Mouse (Mus musculus) liver, embryonic 12.5 days (tissue): ENCODE results near the gene Slc7a5. TPM values are rescaled to one million over a fixed set of nuclear protein-coding genes. Genes with fewer than 3 reads are reported as not detected.
A peak's percentile ranks its signal among the peaks of the same experiment; 100 is the strongest.

ENCODE experiments used
- ATAC-seq: fragments of 200-750 bp; cut with Nextera tagmentation; 2 replicates; pipeline ENCODE4 v1.8.0; 2017; ENCODE audit warnings: moderate number of reproducible peaks, mild to moderate bottlenecking, moderate library complexity
- H3K27ac ChIP-seq: fragments of 300-500 bp; sonication (generic); 2 replicates; pipeline ENCODE4 v1.5.1; 2016; ENCODE audit warnings: mild to moderate bottlenecking
- H3K27me3 ChIP-seq: fragments of 300-500 bp; sonication (generic); replicated peaks from 2 replicates; pipeline ENCODE4 v1.6.1; 2016; ENCODE audit warnings: mild to moderate bottlenecking, moderate library complexity
- H3K36me3 ChIP-seq: fragments of 300-500 bp; sonication (generic); 2 replicates; pipeline ENCODE4 v1.6.1; 2016; ENCODE audit warnings: mild to moderate bottlenecking, moderate library complexity
- H3K4me1 ChIP-seq: fragments of 300-500 bp; sonication (generic); 2 replicates; pipeline ENCODE4 v1.6.1; 2016
- H3K4me2 ChIP-seq: fragments of 300-500 bp; sonication (generic); 2 replicates; pipeline ENCODE4 v1.6.1; 2016; ENCODE audit warnings: mild to moderate bottlenecking, moderate library complexity
- H3K4me3 ChIP-seq: fragments of 300-500 bp; sonication (generic); 2 replicates; pipeline ENCODE4 v1.5.1; 2016; ENCODE audit warnings: mild to moderate bottlenecking, moderate library complexity
- H3K9ac ChIP-seq: fragments of 300-500 bp; sonication (generic); 2 replicates; pipeline ENCODE4 v1.6.1; 2016; ENCODE audit warnings: mild to moderate bottlenecking, moderate library complexity
- H3K9me3 ChIP-seq: fragments of 300-500 bp; sonication (generic); replicated peaks from 2 replicates; pipeline ENCODE4 v1.6.1; 2016; ENCODE audit warnings: mild to moderate bottlenecking, moderate library complexity
- WGBS: fragments of 180-500 bp; shearing (Covaris S2); methylation state at CpG from one replicate; pipeline ENCODE4 v1.1.7; 2016; ENCODE audit not compliant: insufficient replicate concordance; 5-methylcytosine and 5-hydroxymethylcytosine counted together
- polyA plus RNA-seq: library from polyadenylated mRNA; unstranded; fragments of >200 nt; fragmentation: Nextera tagmentation; extraction: Ambion mirVana; gene quantifications from 2 replicates; pipeline ENCODE4 v1.2.1, GENCODE M21; 2016

Slc7a5 gene
- polyA plus RNA-seq, 1 experiment from 2014 or later = 52.6 TPM

DNA sequence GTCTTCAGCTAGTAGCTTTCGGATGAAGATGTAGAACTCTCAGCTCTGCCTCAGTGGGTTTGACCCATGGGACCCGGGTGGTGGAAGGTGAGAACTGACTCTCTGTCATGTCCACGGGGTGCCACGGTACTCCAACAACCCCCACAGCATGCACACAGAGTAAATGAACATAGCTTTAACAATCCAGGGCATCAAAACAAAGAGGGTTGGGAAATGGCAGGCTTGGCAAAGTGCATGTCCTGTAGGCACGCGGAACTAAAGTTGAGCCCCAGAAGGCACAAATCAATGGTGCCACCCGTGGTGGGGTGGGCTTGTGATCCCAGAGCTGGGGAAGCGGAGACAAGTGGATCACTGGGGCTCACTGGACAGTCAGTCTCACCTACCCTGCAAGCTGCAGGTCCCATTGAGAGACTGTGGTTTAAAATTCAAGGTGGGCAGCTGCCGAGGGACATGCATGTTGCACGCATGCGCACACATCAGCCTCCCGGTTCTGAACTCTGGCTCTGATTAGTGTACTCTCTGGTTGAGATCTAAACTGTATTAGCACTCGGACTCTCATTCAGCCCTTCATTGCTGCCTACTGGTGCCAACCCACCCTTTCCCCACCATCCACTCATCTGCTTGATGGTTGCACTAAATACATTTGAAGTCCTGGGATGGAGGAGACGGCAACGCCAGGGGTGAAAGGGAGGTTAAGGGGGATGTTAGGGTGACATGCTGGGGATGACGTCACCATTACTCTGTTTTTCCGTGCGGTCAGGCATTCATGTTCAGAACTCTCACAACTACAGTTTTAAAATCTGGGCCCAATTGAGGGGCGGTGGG is 41.0 kb upstream of the Slc7a5 start:
- ATAC-seq = no peak
- H3K4me1 ChIP-seq = peaks cover 62% of the 10 kb centered on the region
- H3K4me3 ChIP-seq = peak overlapping the region; percentile 58
- peaks cover 10% of the 10 kb centered on the region for H3K36me3 ChIP-seq
- no peaks in the 10 kb centered on the region for H3K9me3 ChIP-seq
- H3K9ac ChIP-seq = peak overlapping the region; percentile 78
- peak overlapping the region; percentile 87 for H3K4me2 ChIP-seq
- peak overlapping the region; percentile 92 for H3K27ac ChIP-seq
- peaks cover 7% of the 10 kb centered on the region; the same call in 1 of the 2 replicates for H3K27me3 ChIP-seq
- 53% methylated on average over 19 of the region's 19 CpGs for WGBS

DNA sequence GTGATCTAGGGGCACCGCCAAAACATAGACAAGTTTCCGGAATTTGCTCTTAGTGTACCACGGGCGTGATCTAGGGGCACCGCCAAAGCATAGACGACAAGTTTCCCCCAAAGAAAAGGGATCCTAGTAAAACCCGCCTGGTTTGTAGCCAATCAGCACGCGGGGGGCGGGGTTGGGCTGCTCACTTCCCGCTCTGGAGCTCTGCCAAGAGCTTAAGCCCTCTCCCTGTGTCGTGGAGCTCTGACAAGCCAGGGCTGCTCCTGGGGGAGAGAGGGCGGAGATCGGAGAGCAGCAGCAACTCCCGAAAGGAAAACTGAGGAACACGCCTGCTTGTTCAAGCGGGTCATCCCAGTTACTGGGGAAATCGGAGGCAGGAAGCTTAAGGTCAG is 40.3 kb upstream of the Slc7a5 start:
- Histone ChIP-seq H3K36me3 (peaks cover 2% of the 10 kb centered on the region), H3K27me3 (peaks cover 7% of the 10 kb centered on the region; the same call in 1 of the 2 replicates), H3K4me1 (peaks cover 54% of the 10 kb centered on the region), H3K4me2 (peak overlapping the region; percentile 87), H3K9me3 (no peaks in the 10 kb centered on the region), H3K27ac (peak overlapping the region; percentile 92), H3K4me3 (peak overlapping the region; percentile 58), H3K9ac (peak overlapping the region; percentile 78)
- peak; percentile 61 for ATAC-seq
- 1% methylated on average over 18 of the region's 18 CpGs for WGBS

DNA sequence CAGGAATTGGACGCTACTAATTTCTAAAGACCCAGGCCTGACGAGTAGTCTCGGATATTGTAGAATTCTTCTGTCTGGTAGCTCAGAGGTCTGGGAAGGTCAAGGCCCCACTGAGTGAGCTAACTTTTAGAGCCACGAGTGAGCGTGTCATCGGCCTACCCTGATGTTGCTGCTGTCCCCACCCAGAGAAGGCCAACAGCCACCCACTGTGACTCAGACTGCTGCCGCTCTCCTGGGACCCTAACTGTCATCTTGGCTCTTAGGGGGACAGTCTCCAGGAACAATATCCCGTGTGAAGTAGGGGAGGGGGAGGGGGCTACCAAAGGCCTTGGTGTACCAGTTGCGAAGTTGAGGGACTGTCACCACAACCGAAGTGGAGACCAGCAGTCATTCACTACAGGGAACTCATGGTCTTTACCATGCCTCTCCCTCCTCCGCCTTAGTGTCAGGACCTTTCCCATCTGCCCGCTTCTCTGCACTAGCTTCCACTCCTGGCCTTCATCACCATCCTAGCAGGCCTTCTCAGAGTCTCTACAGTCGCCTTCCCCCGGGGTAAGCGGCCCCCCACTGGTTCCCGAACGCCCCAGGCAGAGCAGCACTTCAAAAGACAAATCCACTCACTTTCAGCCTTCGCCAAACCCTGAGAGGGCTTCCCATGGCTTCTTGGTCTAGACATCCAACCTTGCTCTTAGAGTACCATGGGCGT is 39.7 kb upstream of the Slc7a5 start:
- Histone ChIP-seq H3K4me1 (peaks cover 49% of the 10 kb centered on the region), H3K27ac (peak overlapping the region; percentile 92), H3K4me3 (peak overlapping the region; percentile 58), H3K27me3 (peaks cover 9% of the 10 kb centered on the region), H3K4me2 (peak overlapping the region; percentile 87), H3K9ac (peak overlapping the region; percentile 78), H3K36me3 (no peaks in the 10 kb centered on the region), H3K9me3 (no peaks in the 10 kb centered on the region)
- 34% methylated on average over 19 of the region's 19 CpGs for WGBS
- ATAC-seq = no peak

DNA sequence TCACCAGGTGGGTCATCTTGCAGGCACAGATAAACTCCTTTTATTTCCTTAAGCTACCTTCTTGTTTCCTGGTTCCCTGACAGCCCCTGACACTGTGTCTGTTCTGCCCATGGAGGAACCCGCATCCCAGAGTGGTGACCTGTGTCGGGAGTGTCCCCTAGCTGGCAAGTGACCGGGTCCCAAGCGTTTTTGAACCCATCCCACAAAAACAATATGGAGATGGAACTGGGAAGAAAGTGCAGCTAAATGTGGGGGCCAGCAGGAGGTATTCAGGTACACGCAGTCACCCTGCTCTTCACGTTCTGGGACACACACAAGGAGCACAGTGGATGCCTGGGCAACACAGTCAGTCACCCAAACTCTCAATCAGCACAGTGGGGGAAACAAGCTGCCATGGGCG is 38.9 kb upstream of the Slc7a5 start:
- Histone ChIP-seq H3K4me3 (no peak overlapping the region), H3K4me2 (peak overlapping the region; percentile 87; the same call in 1 of the 2 replicates), H3K4me1 (peaks cover 40% of the 10 kb centered on the region), H3K36me3 (no peaks in the 10 kb centered on the region), H3K9me3 (no peaks in the 10 kb centered on the region), H3K9ac (no peak overlapping the region), H3K27me3 (peaks cover 17% of the 10 kb centered on the region), H3K27ac (no peak overlapping the region)
- ATAC-seq = no peak
- 76% methylated on average over 7 of the region's 7 CpGs for WGBS

DNA sequence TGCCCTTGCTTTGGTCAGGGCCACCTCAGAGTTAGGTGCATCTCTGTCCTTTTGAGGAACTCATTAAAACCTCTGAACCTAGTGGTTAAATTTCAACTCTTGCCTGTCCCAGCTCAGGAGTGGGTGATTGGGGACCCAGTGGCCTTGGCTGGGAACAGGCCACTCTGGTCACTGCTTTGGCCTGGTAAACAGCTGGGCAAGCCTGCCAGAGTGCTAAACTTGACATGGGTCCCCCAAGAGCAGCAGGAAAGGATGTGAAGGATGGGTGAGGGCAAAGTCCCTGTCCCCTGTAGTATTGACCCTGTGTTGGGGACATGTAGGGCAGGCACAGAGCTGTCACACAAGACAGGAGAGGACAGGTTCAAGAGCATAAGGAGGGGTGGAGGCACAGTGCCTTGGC is 37.3 kb upstream of the Slc7a5 start, which contains the start of gene Car5a:
TSS of gene Car5a (minus strand) at position 74 of the 400 bp plus-strand sequence.
- Histone ChIP-seq H3K4me2 (no peak within 1 kb of the TSS), H3K4me3 (no peak within 1 kb of the TSS), H3K9me3 (no peaks in the 10 kb centered on the region), H3K9ac (no peak within 1 kb of the TSS), H3K4me1 (peaks cover 38% of the 10 kb centered on the region), H3K36me3 (no peaks in the 10 kb centered on the region), H3K27ac (peak within 1 kb of the TSS; percentile 51; the same call in 1 of the 2 replicates), H3K27me3 (peaks cover 29% of the 10 kb centered on the region)
- ATAC-seq = no peak

DNA sequence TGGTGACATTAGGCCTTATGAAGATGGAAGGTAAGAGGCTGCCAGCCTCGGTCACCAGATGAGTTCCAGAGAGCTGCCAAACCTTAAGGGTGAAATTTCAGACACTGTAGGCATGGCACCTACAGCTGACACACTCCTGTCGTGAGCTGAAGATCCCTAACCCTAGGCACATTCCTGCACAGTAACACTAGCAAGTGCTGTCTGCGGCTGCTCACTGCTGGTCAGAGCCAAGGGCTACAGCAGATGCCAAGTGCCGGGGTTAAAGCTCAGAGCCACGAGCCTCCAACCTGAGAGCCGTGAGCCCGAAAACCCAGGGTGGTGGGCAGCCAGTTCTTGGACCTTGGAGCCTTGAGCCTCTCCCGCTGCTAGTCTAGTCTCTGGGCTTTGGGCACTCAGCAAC is 36.2 kb upstream of the Slc7a5 start:
- peaks cover 27% of the 10 kb centered on the region for H3K4me1 ChIP-seq
- no peaks in the 10 kb centered on the region for H3K36me3 ChIP-seq
- WGBS = 73% methylated on average over 8 of the region's 8 CpGs
- no peak for ATAC-seq
- no peak overlapping the region for H3K4me2 ChIP-seq
- H3K27ac ChIP-seq = no peak overlapping the region
- peaks cover 34% of the 10 kb centered on the region for H3K27me3 ChIP-seq
- H3K9me3 ChIP-seq = no peaks in the 10 kb centered on the region
- no peak overlapping the region for H3K9ac ChIP-seq
- no peak overlapping the region for H3K4me3 ChIP-seq

DNA sequence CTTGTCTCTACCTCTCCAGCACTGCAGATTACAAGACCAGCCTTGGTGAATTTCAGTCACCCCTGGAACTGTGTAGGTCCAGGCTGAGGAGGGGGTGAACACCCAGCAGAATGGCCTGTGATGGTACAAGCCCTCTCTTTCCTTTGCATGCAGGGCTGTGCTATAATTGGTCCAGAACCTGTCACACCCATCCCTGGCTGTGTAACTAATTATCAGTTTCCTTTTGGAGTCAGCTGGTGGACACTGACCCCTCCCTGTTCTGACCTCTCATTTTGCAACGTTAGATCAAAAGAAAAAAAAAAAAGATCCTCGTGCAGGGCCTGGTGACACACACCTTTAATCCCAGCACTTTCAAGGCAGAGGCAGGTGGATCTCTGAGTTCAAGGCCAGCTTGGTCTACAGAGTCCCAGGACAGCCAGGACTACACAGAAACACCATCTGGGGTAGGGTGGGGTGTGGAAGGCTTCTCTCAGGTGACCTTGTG is 35.6 kb upstream of the Slc7a5 start:
- peaks cover 21% of the 10 kb centered on the region for H3K4me1 ChIP-seq
- H3K4me3 ChIP-seq = no peak overlapping the region
- no peak overlapping the region for H3K27ac ChIP-seq
- ATAC-seq = no peak
- H3K9ac ChIP-seq = no peak overlapping the region
- H3K4me2 ChIP-seq = no peak overlapping the region
- H3K36me3 ChIP-seq = no peaks in the 10 kb centered on the region
- WGBS = 22% methylated on average over 2 of the region's 2 CpGs
- peaks cover 34% of the 10 kb centered on the region for H3K27me3 ChIP-seq
- no peaks in the 10 kb centered on the region for H3K9me3 ChIP-seq

DNA sequence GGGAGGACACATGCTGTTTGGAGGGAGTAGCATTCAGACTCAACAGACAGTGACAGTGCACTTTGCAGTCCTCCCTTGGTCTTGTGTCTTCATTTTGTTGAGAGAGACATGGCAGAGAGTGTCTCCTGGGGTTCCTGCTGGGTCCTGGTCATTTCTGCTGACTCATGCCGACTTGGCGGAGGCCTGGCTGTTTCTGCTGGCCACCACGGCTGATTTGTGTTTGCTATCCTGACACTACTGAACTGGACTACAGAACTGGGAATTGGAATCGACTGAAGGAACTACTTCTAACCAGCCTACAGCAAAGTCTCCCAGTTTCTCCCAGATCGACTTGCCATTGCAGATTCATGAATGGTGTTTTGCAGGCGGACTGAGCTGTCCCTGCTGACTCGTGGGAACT is 31.2 kb upstream of the Slc7a5 start:
- no peak for ATAC-seq
- no peak overlapping the region for H3K9ac ChIP-seq
- whole genome bisulfite sequencing = 65% methylated on average over 7 of the region's 7 CpGs
- H3K4me3 ChIP-seq = no peak overlapping the region
- no peak overlapping the region for H3K4me2 ChIP-seq
- peaks cover 34% of the 10 kb centered on the region for H3K27me3 ChIP-seq
- 0 out of 2 replicates have a peak, but pooled peaks cover 3% of the 10 kb centered on the region for H3K4me1 ChIP-seq
- H3K36me3 ChIP-seq = no peaks in the 10 kb centered on the region
- no peak overlapping the region for H3K27ac ChIP-seq
- no peaks in the 10 kb centered on the region for H3K9me3 ChIP-seq

DNA sequence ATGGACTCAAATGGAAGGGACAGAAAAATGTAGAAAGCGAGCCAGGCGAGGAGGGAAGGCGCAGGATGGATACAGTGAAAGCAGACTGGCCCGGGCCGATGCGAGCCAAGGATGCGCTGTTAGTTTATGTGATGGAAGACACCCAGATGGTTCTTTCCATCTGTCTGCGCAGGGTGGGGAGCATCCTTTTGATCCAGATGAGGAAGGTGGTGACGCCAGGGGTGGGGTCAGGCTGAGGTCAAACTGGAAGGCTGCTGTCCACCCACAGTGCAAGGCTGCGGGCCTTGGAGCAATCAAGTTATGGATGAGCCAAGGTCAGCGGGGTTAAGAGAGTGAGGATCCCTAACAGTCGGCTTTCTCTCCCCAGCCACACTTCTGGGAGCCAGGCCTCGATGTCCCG is 28.9 kb upstream of the Slc7a5 start:
- 67% methylated on average over 14 of the region's 14 CpGs for WGBS
- no peaks in the 10 kb centered on the region for H3K36me3 ChIP-seq
- H3K9me3 ChIP-seq = no peaks in the 10 kb centered on the region
- no peak overlapping the region for H3K9ac ChIP-seq
- ATAC-seq = no peak
- H3K27ac ChIP-seq = no peak overlapping the region
- no peak overlapping the region for H3K4me2 ChIP-seq
- H3K4me1 ChIP-seq = 0 out of 2 replicates have a peak, but pooled peaks cover 3% of the 10 kb centered on the region
- H3K27me3 ChIP-seq = peaks cover 24% of the 10 kb centered on the region; the same call in 1 of the 2 replicates
- no peak overlapping the region for H3K4me3 ChIP-seq

DNA sequence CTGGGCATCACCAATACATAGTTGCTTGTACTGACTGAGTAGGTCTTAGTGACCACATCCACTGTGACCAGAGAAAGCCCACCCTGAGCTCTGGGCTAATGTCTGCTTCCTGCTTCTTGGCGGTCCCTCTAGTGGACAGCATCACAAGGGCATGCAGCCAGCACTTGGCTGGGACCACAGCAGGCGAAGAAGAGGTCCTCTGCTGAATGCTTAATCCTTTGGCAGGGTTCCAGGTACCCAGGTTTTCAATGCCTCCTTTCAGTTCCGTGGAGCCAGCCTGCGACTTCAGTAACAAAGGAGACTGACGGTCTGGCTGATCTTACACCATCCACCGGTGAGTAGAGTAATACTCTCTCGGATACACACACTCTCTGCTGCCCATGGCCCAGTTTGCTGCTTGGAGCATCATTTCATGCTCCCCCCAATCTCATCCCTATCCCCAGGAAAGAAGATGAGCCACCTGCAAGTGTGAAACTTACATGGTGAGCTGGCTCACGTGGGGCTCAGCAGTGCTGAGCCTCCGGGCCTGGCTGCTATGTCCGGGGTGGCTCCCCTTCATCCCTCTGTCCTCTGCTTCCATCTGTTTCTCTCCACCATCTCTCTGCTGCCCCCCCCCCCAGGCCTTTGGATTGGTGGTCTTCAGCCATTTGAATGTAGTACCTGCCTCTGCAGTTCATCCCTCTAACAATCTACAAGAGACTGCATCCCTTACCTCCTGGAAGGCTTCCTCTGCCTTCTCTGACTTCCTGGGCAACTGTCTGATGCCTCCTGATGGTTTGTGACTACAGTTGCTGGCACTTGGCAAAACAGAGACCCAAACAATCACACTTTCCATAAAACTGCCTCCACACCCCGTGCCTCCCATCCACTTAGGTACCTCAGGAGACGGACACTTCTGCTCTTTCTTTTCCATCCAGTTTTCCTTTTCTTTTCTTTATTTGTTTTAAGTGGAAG is 28.1 kb upstream of the Slc7a5 start:
- WGBS = 47% methylated on average over 12 of the region's 12 CpGs

DNA sequence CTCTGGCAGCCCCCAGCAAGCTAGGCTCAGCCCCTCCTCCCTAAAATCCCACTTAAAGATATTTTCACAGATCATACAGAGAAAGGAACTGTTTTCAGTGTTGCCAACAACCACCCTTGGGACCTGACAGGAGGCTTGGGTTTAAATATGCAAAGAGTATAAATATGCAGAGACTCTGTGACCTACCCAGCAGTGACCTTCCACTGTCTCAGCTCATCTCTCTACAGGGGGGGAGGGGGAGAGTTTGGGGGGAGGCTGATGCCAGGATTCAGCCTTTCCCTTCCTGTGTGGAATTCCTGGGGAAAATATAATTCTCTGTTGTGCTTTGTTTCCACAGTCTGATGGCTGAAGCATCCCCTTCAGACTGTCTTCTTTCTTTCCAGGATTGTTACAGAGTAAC is 27.4 kb upstream of the Slc7a5 start:
- Histone ChIP-seq H3K27ac (no peak overlapping the region), H3K4me1 (0 out of 2 replicates have a peak, but pooled peaks cover 3% of the 10 kb centered on the region), H3K4me2 (no peak overlapping the region), H3K27me3 (peaks cover 12% of the 10 kb centered on the region; the same call in 1 of the 2 replicates), H3K9me3 (no peaks in the 10 kb centered on the region), H3K4me3 (no peak overlapping the region), H3K36me3 (no peaks in the 10 kb centered on the region), H3K9ac (no peak overlapping the region)
- ATAC-seq = no peak

More for the DNA sequence above, 28.1 kb upstream of the Slc7a5 start:
- Histone ChIP-seq H3K4me1 (0 out of 2 replicates have a peak, but pooled peaks cover 3% of the 10 kb centered on the region), H3K27me3 (peaks cover 16% of the 10 kb centered on the region; the same call in 1 of the 2 replicates), H3K4me2 (no peak overlapping the region), H3K36me3 (no peaks in the 10 kb centered on the region), H3K9ac (no peak overlapping the region), H3K27ac (no peak overlapping the region), H3K4me3 (no peak overlapping the region), H3K9me3 (no peaks in the 10 kb centered on the region)
- ATAC-seq = no peak
